Mouse (Mus musculus): Measurements from ENCODE around the gene St7l.

DNA sequence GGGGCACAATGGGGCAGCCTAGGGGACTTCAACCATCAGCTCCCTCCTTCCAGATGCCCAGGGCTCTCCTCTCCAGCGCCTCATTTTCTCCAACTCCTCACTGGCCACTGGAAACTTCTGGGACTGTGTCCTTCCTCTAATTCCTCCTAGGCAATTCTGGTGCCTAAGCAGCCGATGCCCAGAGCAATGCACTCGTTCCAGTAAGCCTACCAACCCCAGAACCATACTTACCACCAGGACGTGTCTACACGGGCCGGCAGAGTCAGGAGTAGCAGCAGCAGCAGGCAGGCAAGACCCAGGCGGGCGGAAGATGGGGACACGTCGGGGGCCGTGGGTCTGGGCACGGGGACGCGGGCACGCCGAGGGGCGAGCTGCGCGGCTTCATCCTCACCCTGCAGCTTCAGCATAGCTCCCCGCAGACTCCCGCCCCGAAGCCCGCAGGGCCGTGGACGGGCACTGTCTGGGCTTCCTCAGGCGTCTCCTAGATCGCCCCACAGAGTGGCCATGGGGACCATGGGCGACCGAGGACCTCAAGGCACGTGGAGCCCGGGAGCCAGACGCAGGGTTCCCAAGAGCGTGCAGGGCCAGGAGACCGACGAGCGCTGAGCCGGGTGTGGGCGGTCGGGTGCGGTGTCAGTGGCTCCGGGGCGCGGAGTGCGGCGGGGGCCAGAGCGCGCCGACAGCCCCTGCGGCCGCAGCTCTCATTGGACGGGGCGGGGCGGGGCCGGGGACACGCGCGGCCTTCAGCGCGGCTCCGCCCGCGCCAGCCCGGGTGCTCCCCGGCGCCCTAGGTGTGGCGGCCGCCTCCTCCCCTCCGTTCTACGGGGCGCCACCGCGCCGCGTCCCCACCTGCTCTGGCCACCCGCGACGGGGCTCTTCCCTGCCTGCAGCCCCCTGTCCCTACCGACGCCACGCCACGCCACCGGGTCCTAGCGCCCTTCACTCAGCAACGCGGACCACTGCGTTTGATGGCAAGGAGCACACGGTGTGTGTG, 97.6 kb downstream of the St7l start, which contains the start of gene Wnt2b:
- TF ChIP-seq CTCF (conservative IDR thresholded peaks at IDR 0.05; ENCODE audit: insufficient read depth, insufficient read length, low read depth, low read length), result no peak
- TF ChIP-seq POLR2A (IDR thresholded peaks at IDR 0.05; ENCODE audit: low read depth, low read length), result no peak
